Mouse (Mus musculus) lung, adult 2 months (tissue): ENCODE data around the gene Eif4b. TPM values are rescaled to one million over a fixed set of nuclear protein-coding genes. Genes with fewer than 3 reads are reported as not detected.

Source experiments
- DNase-seq: peaks from one replicate; pipeline ENCODE4 v3.0.0; 2022
- H3K4me1 ChIP-seq: fragments of 200-500 bp; 2 replicates; pipeline ENCODE4 v1.6.1; 2011; ENCODE audit warnings: low read length; ENCODE audit not compliant: control insufficient read depth, insufficient read depth
- H3K4me3 ChIP-seq: fragments of 200-500 bp; replicated peaks from 2 replicates; pipeline ENCODE3; 2011; ENCODE audit warnings: low read depth, mild to moderate bottlenecking, control low read depth, low read length; ENCODE audit errors: extremely low read depth
- CTCF ChIP-seq: fragments of 200-500 bp; IDR thresholded peaks from 2 replicates; pipeline ENCODE4 v1.5.1; 2011; ENCODE audit warnings: mild to moderate bottlenecking, low read length, control low read depth; ENCODE audit not compliant: insufficient read depth
- POLR2A ChIP-seq: fragments of 200-500 bp; IDR thresholded peaks from 2 replicates; pipeline ENCODE4 v1.6.1; 2011; ENCODE audit warnings: low read depth, mild to moderate bottlenecking, control low read depth, low read length, borderline replicate concordance; ENCODE audit errors: extremely low read depth
- WGBS: fragments of 180-500 bp; shearing (Covaris S2); methylation state at CpG from one replicate; pipeline ENCODE4 v1.1.7; 2018; 5-methylcytosine and 5-hydroxymethylcytosine counted together
- polyA plus RNA-seq: library from polyadenylated mRNA; depleted of rRNA; stranded (reverse); fragments of >200 nt; gene quantifications from 2 replicates; pipeline ENCODE4 v1.2.3, GENCODE M21; 2012; rRNA removed

Eif4b gene
- polyA plus RNA-seq, 1 experiment = 87.1 TPM

- H3K4me1 ChIP-seq = peaks cover 11% of the 10 kb centered on the region
- WGBS = 57% methylated on average over 2 of the region's 2 CpGs
- no peak for DNase-seq
- H3K4me3 ChIP-seq = no peak overlapping the region
- no peak for TF ChIP-seq CTCF
These were observed 61.1 kb downstream of the Eif4b start for GRCm38 (mm10) chr15:102134709-102135108.

GRCm38 (mm10) chr15:102135522-102136128 is 62.1 kb downstream of the Eif4b start:
- H3K4me1 ChIP-seq = peaks cover 11% of the 10 kb centered on the region
- TF ChIP-seq POLR2A (no peak), CTCF (no peak)
- 2% methylated on average over 35 of the region's 35 CpGs for WGBS
- DNase-seq = no peak
- H3K4me3 ChIP-seq = peak overlapping the region; percentile 85

- Histone ChIP-seq H3K4me3 (peak within 1 kb of the TSS; percentile 85), H3K4me1 (peaks cover 11% of the 10 kb centered on the region)
- DNase-seq = peak; percentile 99
- WGBS = under 1% methylated on average over 50 of the region's 50 CpGs
- TF ChIP-seq CTCF = no peak
- TF ChIP-seq POLR2A = peak; percentile 40; the same call in 1 of the 2 replicates
These were observed 62.7 kb downstream of the Eif4b start, which contains the start of gene Spryd3 for GRCm38 (mm10) chr15:102136129-102136758. Gene Spryd3 (minus strand): TSS chr15:102136234.

GRCm38 (mm10) chr15:102141120-102141519 is 67.5 kb downstream of the Eif4b start:
- Histone ChIP-seq H3K4me1 (peaks cover 6% of the 10 kb centered on the region), H3K4me3 (no peak overlapping the region)
- DNase-seq = no peak
- 86% methylated on average over 5 of the region's 5 CpGs for WGBS
- no peak for TF ChIP-seq POLR2A

- Histone ChIP-seq H3K4me3 (no peak overlapping the region), H3K4me1 (0 out of 2 replicates have a peak, but pooled peaks cover 2% of the 10 kb centered on the region)
- 41% methylated on average over 23 of the region's 23 CpGs for WGBS
- DNase-seq = peak; percentile 83
- TF ChIP-seq CTCF (no peak), POLR2A (peak; percentile 93; the same call in 1 of the 2 replicates)
These were observed 69.6 kb downstream of the Eif4b start for GRCm38 (mm10) chr15:102142914-102143912.

- WGBS = 17% methylated on average over 22 of the region's 22 CpGs
These were observed 70.7 kb downstream of the Eif4b start, which contains the start of gene Igfbp6 for GRCm38 (mm10) chr15:102144274-102144711. Gene Igfbp6 (plus strand): TSS chr15:102144362.

GRCm38 (mm10) chr15:102144726-102145125 is 71.2 kb downstream of the Eif4b start:
- 37% methylated on average over 19 of the region's 19 CpGs for WGBS
- H3K4me3 ChIP-seq = peak overlapping the region; percentile 64
- DNase-seq = no peak

More at GRCm38 (mm10) chr15:102144274-102144711, 70.7 kb downstream of the Eif4b start, which contains the start of gene Igfbp6:
- 0 out of 2 replicates have a peak, but pooled peaks cover 2% of the 10 kb centered on the region for H3K4me1 ChIP-seq
- DNase-seq = peak; percentile 48
- peak; percentile 86; the same call in 1 of the 2 replicates for TF ChIP-seq POLR2A
- TF ChIP-seq CTCF = no peak
- peak within 1 kb of the TSS; percentile 64 for H3K4me3 ChIP-seq

GRCm38 (mm10) chr15:102145330-102145729 is 71.8 kb downstream of the Eif4b start:
- DNase-seq = no peak
- H3K4me3 ChIP-seq = peak overlapping the region; percentile 64
- TF ChIP-seq CTCF = no peak
- no peak for TF ChIP-seq POLR2A
- 78% methylated on average over 10 of the region's 10 CpGs for WGBS
- H3K4me1 ChIP-seq = 0 out of 2 replicates have a peak, but pooled peaks cover 2% of the 10 kb centered on the region

More at GRCm38 (mm10) chr15:102144726-102145125, 71.2 kb downstream of the Eif4b start:
- H3K4me1 ChIP-seq = 0 out of 2 replicates have a peak, but pooled peaks cover 2% of the 10 kb centered on the region
- TF ChIP-seq POLR2A (no peak), CTCF (no peak)

GRCm38 (mm10) chr15:102146089-102146488 is 72.5 kb downstream of the Eif4b start:
- DNase-seq = no peak
- 0 out of 2 replicates have a peak, but pooled peaks cover 5% of the 10 kb centered on the region for H3K4me1 ChIP-seq
- no peak for TF ChIP-seq CTCF
- TF ChIP-seq POLR2A = no peak
- H3K4me3 ChIP-seq = no peak overlapping the region
- WGBS = 81% methylated on average over 5 of the region's 5 CpGs

Other genes starting within 250 kb of the Eif4b start
- 0.26 and 0.57 TPM in 2 replicates for gene Krt1, start 223.0 kb upstream of the Eif4b start, polyA plus RNA-seq
- not detected in 2 replicates for gene Krt77, start 204.1 kb upstream of the Eif4b start, polyA plus RNA-seq
- gene Krt76, start 180.9 kb upstream of the Eif4b start, polyA plus RNA-seq = 0.46 TPM in 1 of 2 replicates, not detected in the other
- gene Krt4, start 149.0 kb upstream of the Eif4b start, polyA plus RNA-seq = 0.25 and 1,733 TPM in 2 replicates
- 24.6 and 32.7 TPM in 2 replicates for gene Krt79, start 133.4 kb upstream of the Eif4b start, polyA plus RNA-seq
- 0.05 and 32.9 TPM in 2 replicates for gene Krt78, start 119.5 kb upstream of the Eif4b start, polyA plus RNA-seq
- gene Krt8, start 69.3 kb upstream of the Eif4b start, polyA plus RNA-seq = 128 and 147 TPM in 2 replicates
- gene Krt18, start 45.6 kb upstream of the Eif4b start, polyA plus RNA-seq = 62.6 and 63.8 TPM in 2 replicates
- gene Tns2, start 26.6 kb downstream of the Eif4b start, polyA plus RNA-seq = 255 and 329 TPM in 2 replicates
- gene Spryd3, start 62.5 kb downstream of the Eif4b start, polyA plus RNA-seq = 40.8 and 55.2 TPM in 2 replicates
- 337 and 400 TPM in 2 replicates for gene Igfbp6, start 70.6 kb downstream of the Eif4b start, polyA plus RNA-seq
- gene Soat2, start 76.8 kb downstream of the Eif4b start, polyA plus RNA-seq = 1.1 and 1.2 TPM in 2 replicates
- 25.8 and 46.6 TPM in 2 replicates for gene Zfp740, start 129.5 kb downstream of the Eif4b start, polyA plus RNA-seq
- 92.8 and 106 TPM in 2 replicates for gene Csad, start 131.0 kb downstream of the Eif4b start, polyA plus RNA-seq
- 22.0 and 32.4 TPM in 2 replicates for gene Itgb7, start 158.2 kb downstream of the Eif4b start, polyA plus RNA-seq
- gene Rarg, start 183.7 kb downstream of the Eif4b start, polyA plus RNA-seq = 75.1 and 93.9 TPM in 2 replicates
- gene Gm9918, start 196.8 kb downstream of the Eif4b start, polyA plus RNA-seq = 0.31 and 0.60 TPM in 2 replicates
- 95.4 and 97.1 TPM in 2 replicates for gene Mfsd5, start 205.7 kb downstream of the Eif4b start, polyA plus RNA-seq
- 2.4 and 3.8 TPM in 2 replicates for gene Espl1, start 222.5 kb downstream of the Eif4b start, polyA plus RNA-seq